Mouse (Mus musculus): ENCODE data around the gene Zbtb7b. TPM values are rescaled to one million over a fixed set of nuclear protein-coding genes. Genes with fewer than 3 reads are reported as not detected.
A peak's percentile ranks its signal among the peaks of the same experiment; 100 is the strongest.

Gene Zbtb7b
- polyA plus RNA-seq (2012; fragmentation: generic; extraction: Trizol) = 47.0 TPM

GRCm38 (mm10) chr3:89394006-89394893 lies at the start of gene Zbtb7b:
TSS of gene Zbtb7b (minus strand) at chr3:89394776.
- Histone ChIP-seq H3K36me3 (ENCODE audit: control insufficient read depth, insufficient read depth) (no peaks in the 10 kb centered on the region), H3K4me2 (ENCODE audit: low read depth) (peak within 1 kb of the TSS; percentile 90), H3K4me3 (peak within 1 kb of the TSS; percentile 99), H3K27me3 (ENCODE audit: control insufficient read depth, insufficient read depth, insufficient read length) (no peaks in the 10 kb centered on the region), H3K79me2 (ENCODE audit: control insufficient read depth, insufficient read depth) (peaks cover 29% of the 10 kb centered on the region), H3ac (ENCODE audit: control insufficient read depth, insufficient read length) (peak within 1 kb of the TSS; percentile 66)
- TF ChIP-seq CEBPB (IDR thresholded peaks at IDR 0.05; ENCODE audit: insufficient read depth, poor library complexity, severe bottlenecking) = no peak
- peak; percentile 32 for TF ChIP-seq POLR2AphosphoS2 (IDR thresholded peaks at IDR 0.05; ENCODE audit: insufficient read length, low read depth)
- TF ChIP-seq SRF (IDR thresholded peaks at IDR 0.05; ENCODE audit: control insufficient read depth, insufficient read length, low read depth) = no peak
- peak in 1 of 3 experiments; percentile 37 for TF ChIP-seq MYOG (IDR thresholded peaks at IDR 0.05; ENCODE audit: control insufficient read depth in 1 of 3, insufficient read depth in 1 of 3, insufficient read length in 2 of 3, low read depth in 2 of 3)
- no peak for TF ChIP-seq TCF12 (IDR thresholded peaks at IDR 0.05; ENCODE audit: insufficient read depth, poor library complexity, severe bottlenecking)
- no peak for TF ChIP-seq REST (IDR thresholded peaks at IDR 0.05; ENCODE audit: insufficient read depth, insufficient read length)
- TF ChIP-seq MYOD1 (IDR thresholded peaks at IDR 0.05; ENCODE audit: control insufficient read depth in 1 of 3, insufficient read length in 2 of 3, low read depth in 2 of 3) = peak in 1 of 3 experiments; percentile 25
- TF ChIP-seq E2F4 (IDR thresholded peaks at IDR 0.05; ENCODE audit: insufficient read depth) = no peak
- TF ChIP-seq MAX (IDR thresholded peaks at IDR 0.05; ENCODE audit: low read depth) = no peak
- no peak for TF ChIP-seq USF1 (IDR thresholded peaks at IDR 0.05; ENCODE audit: low read depth)
- TF ChIP-seq TCF3 (IDR thresholded peaks at IDR 0.05; ENCODE audit: insufficient read length, low read depth) = no peak
- TF ChIP-seq POLR2A (IDR thresholded peaks at IDR 0.05; ENCODE audit: insufficient read length, low read depth) = peak; percentile 51

- H3K79me2 ChIP-seq (ENCODE audit: control insufficient read depth, insufficient read depth) = peaks cover 15% of the 10 kb centered on the region
- H3K36me3 ChIP-seq (ENCODE audit: control insufficient read depth, insufficient read depth) = peaks cover 8% of the 10 kb centered on the region
- no peak for TF ChIP-seq SRF (IDR thresholded peaks at IDR 0.05; ENCODE audit: control insufficient read depth, insufficient read length, low read depth)
- TF ChIP-seq POLR2AphosphoS2 (IDR thresholded peaks at IDR 0.05; ENCODE audit: insufficient read length, low read depth) = peak; percentile 48
- TF ChIP-seq MYOD1 (IDR thresholded peaks at IDR 0.05; ENCODE audit: control insufficient read depth in 1 of 3, insufficient read length in 2 of 3, low read depth in 2 of 3) = peak in 1 of 3 experiments; percentile 29
- H3K4me2 ChIP-seq (ENCODE audit: low read depth) = peak overlapping the region; percentile 74
- H3K27me3 ChIP-seq (ENCODE audit: control insufficient read depth, insufficient read depth, insufficient read length) = no peaks in the 10 kb centered on the region
- no peak overlapping the region for H3ac ChIP-seq (ENCODE audit: control insufficient read depth, insufficient read length)
- H3K4me3 ChIP-seq = no peak overlapping the region
Observed at GRCm38 (mm10) chr3:89440691-89441090, 46.1 kb upstream of the Zbtb7b start.

- H3K36me3 ChIP-seq (ENCODE audit: control insufficient read depth, insufficient read depth) = peaks cover 9% of the 10 kb centered on the region
- TF ChIP-seq SRF (IDR thresholded peaks at IDR 0.05; ENCODE audit: control insufficient read depth, insufficient read length, low read depth) (no peak), POLR2A (IDR thresholded peaks at IDR 0.05; ENCODE audit: insufficient read length, low read depth) (peak; percentile 46), MYOD1 (IDR thresholded peaks at IDR 0.05; ENCODE audit: control insufficient read depth in 1 of 3, insufficient read length in 2 of 3, low read depth in 2 of 3) (peak in 2 of 3 experiments; percentile 44 to 86), POLR2AphosphoS2 (IDR thresholded peaks at IDR 0.05; ENCODE audit: insufficient read length, low read depth) (no peak), MYOG (IDR thresholded peaks at IDR 0.05; ENCODE audit: control insufficient read depth in 1 of 3, insufficient read depth in 1 of 3, insufficient read length in 2 of 3, low read depth in 2 of 3) (peak in 2 of 3 experiments; percentile 13 to 78)
- H3K4me2 ChIP-seq (ENCODE audit: low read depth) = peak overlapping the region; percentile 74
- H3ac ChIP-seq (ENCODE audit: control insufficient read depth, insufficient read length) = no peak overlapping the region
- peak overlapping the region; percentile 38 for H3K4me3 ChIP-seq
- H3K27me3 ChIP-seq (ENCODE audit: control insufficient read depth, insufficient read depth, insufficient read length) = no peaks in the 10 kb centered on the region
- peaks cover 28% of the 10 kb centered on the region for H3K79me2 ChIP-seq (ENCODE audit: control insufficient read depth, insufficient read depth)
Observed at GRCm38 (mm10) chr3:89437269-89437668, 42.7 kb upstream of the Zbtb7b start.

GRCm38 (mm10) chr3:89436176-89437113 lies 41.9 kb upstream of the Zbtb7b start, which contains the start of gene Pbxip1:
TSS of gene Pbxip1 (plus strand) at chr3:89436706.
- H3K4me2 ChIP-seq (ENCODE audit: low read depth) = peak within 1 kb of the TSS; percentile 74
- H3ac ChIP-seq (ENCODE audit: control insufficient read depth, insufficient read length) = no peak within 1 kb of the TSS
- peak; percentile 98 to 99 (median 99) for TF ChIP-seq MYOD1 (IDR thresholded peaks at IDR 0.05; ENCODE audit: control insufficient read depth in 1 of 3, insufficient read length in 2 of 3, low read depth in 2 of 3)
- TF ChIP-seq TCF12 (IDR thresholded peaks at IDR 0.05; ENCODE audit: insufficient read depth, poor library complexity, severe bottlenecking) = peak; percentile 90
- TF ChIP-seq REST (IDR thresholded peaks at IDR 0.05; ENCODE audit: insufficient read depth, insufficient read length) = no peak
- TF ChIP-seq MYOG (IDR thresholded peaks at IDR 0.05; ENCODE audit: control insufficient read depth in 1 of 3, insufficient read depth in 1 of 3, insufficient read length in 2 of 3, low read depth in 2 of 3) = peak; percentile 46 to 84 (median 84)
- TF ChIP-seq USF1 (IDR thresholded peaks at IDR 0.05; ENCODE audit: low read depth) = peak; percentile 94
- TF ChIP-seq POLR2A (IDR thresholded peaks at IDR 0.05; ENCODE audit: insufficient read length, low read depth) = peak; percentile 80
- TF ChIP-seq E2F4 (IDR thresholded peaks at IDR 0.05; ENCODE audit: insufficient read depth) = no peak
- TF ChIP-seq MAX (IDR thresholded peaks at IDR 0.05; ENCODE audit: low read depth) = no peak
- no peak for TF ChIP-seq SRF (IDR thresholded peaks at IDR 0.05; ENCODE audit: control insufficient read depth, insufficient read length, low read depth)
- TF ChIP-seq TCF3 (IDR thresholded peaks at IDR 0.05; ENCODE audit: insufficient read length, low read depth) = peak; percentile 89
- no peak for TF ChIP-seq CEBPB (IDR thresholded peaks at IDR 0.05; ENCODE audit: insufficient read depth, poor library complexity, severe bottlenecking)
- peak; percentile 84 for TF ChIP-seq POLR2AphosphoS2 (IDR thresholded peaks at IDR 0.05; ENCODE audit: insufficient read length, low read depth)
- H3K79me2 ChIP-seq (ENCODE audit: control insufficient read depth, insufficient read depth) = peaks cover 36% of the 10 kb centered on the region
- H3K36me3 ChIP-seq (ENCODE audit: control insufficient read depth, insufficient read depth) = peaks cover 9% of the 10 kb centered on the region
- H3K27me3 ChIP-seq (ENCODE audit: control insufficient read depth, insufficient read depth, insufficient read length) = no peaks in the 10 kb centered on the region
- H3K4me3 ChIP-seq = peak within 1 kb of the TSS; percentile 38

Data from myocyte (in vitro differentiated cells).